Mouse (Mus musculus) hindbrain, postnatal 0 days (tissue): ENCODE results near the gene Scn1b. TPM values are rescaled to one million over a fixed set of nuclear protein-coding genes. Genes with fewer than 3 reads are reported as not detected.
A peak's percentile ranks its signal among the peaks of the same experiment; 100 is the strongest.

ENCODE experiments used
- ATAC-seq: fragments of 200-750 bp; cut with Nextera tagmentation; 2 replicates; pipeline ENCODE4 v1.8.0; 2017; ENCODE audit warnings: mild to moderate bottlenecking, moderate TSS enrichment, moderate library complexity
- DNase-seq: peaks from one replicate; pipeline ENCODE4 v3.0.0-alpha.2; 2015; ENCODE audit warnings: low spot score
- H3K27ac ChIP-seq: fragments of 300-500 bp; sonication (generic); 2 replicates; pipeline ENCODE4 v1.5.1; 2014; ENCODE audit warnings: mild to moderate bottlenecking
- H3K27me3 ChIP-seq: fragments of 300-500 bp; sonication (generic); 2 replicates; pipeline ENCODE4 v1.6.1; 2014; ENCODE audit warnings: low read length, mixed read lengths; ENCODE audit not compliant: insufficient read depth
- H3K36me3 ChIP-seq: fragments of 300-500 bp; sonication (generic); 2 replicates; pipeline ENCODE4 v1.6.1; 2014; ENCODE audit warnings: low read length, mixed read lengths; ENCODE audit not compliant: insufficient read depth
- H3K4me1 ChIP-seq: fragments of 300-500 bp; sonication (generic); 2 replicates; pipeline ENCODE4 v1.6.1; 2014; ENCODE audit warnings: antibody characterized with exemption, low read length, mixed read lengths; ENCODE audit not compliant: insufficient read depth
- H3K4me2 ChIP-seq: fragments of 300-500 bp; sonication (generic); 2 replicates; pipeline ENCODE4 v1.6.1; 2014; ENCODE audit warnings: low read depth, mild to moderate bottlenecking, low read length, moderate library complexity, mixed read lengths
- H3K4me3 ChIP-seq: fragments of 300-500 bp; sonication (generic); 2 replicates; pipeline ENCODE4 v1.5.1; 2014; ENCODE audit warnings: low read length
- H3K9ac ChIP-seq: fragments of 300-500 bp; sonication (generic); replicated peaks from 2 replicates; pipeline ENCODE4 v1.6.1; 2014; ENCODE audit warnings: mild to moderate bottlenecking, low read length, moderate library complexity, mixed read lengths
- H3K9me3 ChIP-seq: fragments of 300-500 bp; sonication (generic); 2 replicates; pipeline ENCODE4 v1.6.1; 2016; ENCODE audit warnings: low read length, mixed read lengths
- CTCF ChIP-seq: IDR thresholded peaks from 2 replicates; pipeline ENCODE4 v1.5.1; 2016; ENCODE audit warnings: antibody characterized with exemption, control low read depth, low read depth
- WGBS: fragments of 180-500 bp; shearing (Covaris S2); extraction: QIAGEN DNeasy Blood & Tissue Kit; methylation state at CpG from one replicate; pipeline ENCODE4 v1.1.7; 2014; 5-methylcytosine and 5-hydroxymethylcytosine counted together
- polyA plus RNA-seq: library from polyadenylated mRNA; unstranded; fragments of >200 nt; fragmentation: Nextera tagmentation; extraction: Ambion mirVana; gene quantifications from 2 replicates; pipeline ENCODE4 v1.2.1, GENCODE M21; 2015
- total RNA-seq: library from RNA; depleted of rRNA; stranded (reverse); fragments of >200 nt; gene quantifications from 2 replicates; pipeline ENCODE4 v1.2.3, GENCODE M21; 2014; rRNA removed

The Scn1b gene
- total RNA-seq (65.7 and 69.5 TPM in 2 replicates), polyA plus RNA-seq (44.3 and 46.0 TPM in 2 replicates)

GRCm38 (mm10) chr7:31126851-31127724, at the start of gene Scn1b:
TSS of gene Scn1b (minus strand) at chr7:31127003.
- 1% methylated on average over 46 of the region's 60 CpGs for WGBS
- peaks cover 30% of the 10 kb centered on the region for H3K36me3 ChIP-seq
- ATAC-seq (peak; percentile 45), DNase-seq (peak; percentile 72)
- peak within 1 kb of the TSS; percentile 63 for H3K4me3 ChIP-seq
- TF ChIP-seq CTCF, result no peak
- H3K4me1 ChIP-seq, result no peaks in the 10 kb centered on the region
- no peaks in the 10 kb centered on the region for H3K9me3 ChIP-seq
- peak within 1 kb of the TSS; percentile 75 for H3K27ac ChIP-seq
- H3K4me2 ChIP-seq, result peak within 1 kb of the TSS; percentile 84
- H3K27me3 ChIP-seq, result peaks cover 5% of the 10 kb centered on the region; the same call in 1 of the 2 replicates
- peak within 1 kb of the TSS; percentile 78 for H3K9ac ChIP-seq

DNA sequence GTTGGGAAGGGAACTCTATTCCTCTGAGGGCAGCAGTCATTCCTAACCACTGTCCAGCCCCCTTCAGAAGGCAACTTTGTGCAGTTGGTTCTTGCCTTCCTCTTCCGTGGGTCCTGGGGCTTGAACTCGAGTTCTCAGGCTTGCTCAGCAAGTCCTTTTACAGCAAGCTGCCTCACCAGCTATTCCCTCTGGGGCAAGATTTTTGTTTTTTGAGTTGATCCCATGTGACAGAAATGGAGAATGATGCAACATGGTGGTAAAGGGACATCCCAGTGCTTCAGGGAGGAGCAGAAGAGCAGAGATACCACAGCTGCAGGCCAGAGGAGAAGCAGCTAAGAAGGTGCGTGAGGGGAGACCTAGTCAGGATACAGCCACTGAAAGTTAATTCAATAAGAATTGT, 48.3 kb upstream of the Scn1b start:
- no peak for TF ChIP-seq CTCF
- H3K36me3 ChIP-seq, result no peaks in the 10 kb centered on the region
- DNase-seq (no peak), ATAC-seq (no peak)
- no peak overlapping the region for H3K4me2 ChIP-seq
- WGBS, result 76% methylated on average over 3 of the region's 3 CpGs
- H3K9me3 ChIP-seq, result no peaks in the 10 kb centered on the region
- no peak overlapping the region for H3K9ac ChIP-seq
- H3K4me3 ChIP-seq, result no peak overlapping the region
- H3K4me1 ChIP-seq, result no peaks in the 10 kb centered on the region
- H3K27me3 ChIP-seq, result no peaks in the 10 kb centered on the region
- H3K27ac ChIP-seq, result no peak overlapping the region

DNA sequence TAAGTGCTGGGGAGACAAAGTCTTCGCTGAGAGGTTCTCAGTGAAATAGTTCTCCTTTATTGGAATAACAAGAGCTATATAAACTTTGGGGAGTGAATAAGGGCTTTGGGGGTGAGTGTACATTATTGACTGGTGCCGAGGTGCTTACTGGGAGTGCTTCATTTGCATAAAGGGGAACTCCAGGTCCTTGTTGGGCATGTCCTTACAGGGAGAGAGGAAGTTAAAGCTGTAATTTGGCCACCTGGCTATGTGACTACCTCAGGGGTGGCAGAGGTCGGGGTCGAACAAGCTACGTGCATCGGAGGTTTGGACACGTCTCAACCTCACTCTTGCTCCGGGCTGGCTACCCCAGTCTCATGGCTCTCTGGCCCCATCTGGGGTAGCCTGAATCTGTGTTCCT, 47.7 kb upstream of the Scn1b start:
- H3K9ac ChIP-seq, result no peak overlapping the region
- TF ChIP-seq CTCF, result no peak
- no peaks in the 10 kb centered on the region for H3K4me1 ChIP-seq
- no peak for ATAC-seq
- WGBS, result 80% methylated on average over 8 of the region's 8 CpGs
- H3K36me3 ChIP-seq, result no peaks in the 10 kb centered on the region
- H3K27ac ChIP-seq, result no peak overlapping the region
- no peak overlapping the region for H3K4me2 ChIP-seq
- no peaks in the 10 kb centered on the region for H3K9me3 ChIP-seq
- no peak overlapping the region for H3K4me3 ChIP-seq
- DNase-seq, result no peak
- H3K27me3 ChIP-seq, result no peaks in the 10 kb centered on the region

DNA sequence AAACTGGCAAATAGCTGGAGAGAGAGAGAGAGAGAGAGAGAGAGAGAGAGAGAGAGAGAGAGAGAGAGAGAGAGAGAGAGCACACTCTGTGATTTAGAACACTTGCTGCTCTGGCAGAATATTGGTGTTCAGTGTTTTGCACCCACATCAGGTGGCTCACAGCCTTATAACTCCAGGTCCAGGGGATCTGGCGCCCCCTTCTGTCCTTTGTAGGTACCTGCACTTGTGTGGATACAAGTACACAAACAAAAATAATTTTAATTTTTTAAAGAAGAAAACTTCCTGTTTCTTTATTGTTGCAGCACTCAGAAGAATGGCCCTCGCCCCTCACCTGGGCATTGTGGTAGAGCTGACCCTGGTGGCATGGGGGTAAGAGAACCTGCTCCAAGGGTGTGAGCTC, 45.4 kb upstream of the Scn1b start:
- no peak overlapping the region for H3K27ac ChIP-seq
- 15% methylated on average over 2 of the region's 2 CpGs for WGBS

GRCm38 (mm10) chr7:31170520-31170919, 43.7 kb upstream of the Scn1b start:
- Histone ChIP-seq H3K9me3 (no peaks in the 10 kb centered on the region), H3K27me3 (no peaks in the 10 kb centered on the region), H3K4me2 (no peak overlapping the region), H3K4me3 (no peak overlapping the region), H3K4me1 (no peaks in the 10 kb centered on the region), H3K36me3 (no peaks in the 10 kb centered on the region), H3K9ac (no peak overlapping the region), H3K27ac (no peak overlapping the region)
- DNase-seq (no peak), ATAC-seq (no peak)
- 97% methylated on average over 9 of the region's 9 CpGs for WGBS
- no peak for TF ChIP-seq CTCF

More for the DNA sequence above, 45.4 kb upstream of the Scn1b start:
- TF ChIP-seq CTCF, result peak; percentile 66
- no peaks in the 10 kb centered on the region for H3K4me1 ChIP-seq
- H3K27me3 ChIP-seq, result no peaks in the 10 kb centered on the region
- H3K36me3 ChIP-seq, result no peaks in the 10 kb centered on the region
- no peak overlapping the region for H3K4me2 ChIP-seq
- no peak for ATAC-seq
- H3K9me3 ChIP-seq, result no peaks in the 10 kb centered on the region
- H3K4me3 ChIP-seq, result no peak overlapping the region
- peak; percentile 43 for DNase-seq
- no peak overlapping the region for H3K9ac ChIP-seq

DNA sequence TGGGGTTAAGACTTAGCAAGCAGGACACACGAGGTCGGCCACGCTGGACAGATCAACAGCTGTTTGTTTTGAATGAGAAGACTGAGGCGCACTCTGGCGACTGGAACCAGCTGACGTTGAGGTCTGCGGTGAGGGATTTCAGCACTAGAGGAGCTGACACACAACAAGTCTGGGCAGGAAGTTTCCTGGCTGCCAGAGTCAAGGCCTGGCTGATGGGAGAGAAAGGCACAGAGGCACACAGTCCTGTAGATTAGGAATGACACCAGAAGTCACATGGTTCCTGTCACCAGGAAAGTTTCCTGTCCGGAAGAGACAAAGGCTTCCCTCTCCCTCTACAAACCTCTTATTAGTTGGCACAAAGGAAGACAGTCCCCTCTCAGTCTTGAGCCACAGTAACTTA, 41.6 kb upstream of the Scn1b start:
- Histone ChIP-seq H3K4me2 (no peak overlapping the region), H3K4me3 (no peak overlapping the region), H3K4me1 (no peaks in the 10 kb centered on the region), H3K27ac (no peak overlapping the region), H3K27me3 (no peaks in the 10 kb centered on the region), H3K36me3 (no peaks in the 10 kb centered on the region), H3K9me3 (no peaks in the 10 kb centered on the region), H3K9ac (no peak overlapping the region)
- DNase-seq (no peak), ATAC-seq (no peak)
- no peak for TF ChIP-seq CTCF
- WGBS, result 69% methylated on average over 8 of the region's 8 CpGs

GRCm38 (mm10) chr7:31164748-31165147, 37.9 kb upstream of the Scn1b start:
- no peak for TF ChIP-seq CTCF
- no peaks in the 10 kb centered on the region for H3K36me3 ChIP-seq
- H3K27me3 ChIP-seq, result no peaks in the 10 kb centered on the region
- no peak overlapping the region for H3K4me2 ChIP-seq
- no peaks in the 10 kb centered on the region for H3K4me1 ChIP-seq
- DNase-seq (no peak), ATAC-seq (no peak)
- 65% methylated on average over 1 of the region's 1 CpGs for WGBS
- no peak overlapping the region for H3K4me3 ChIP-seq
- H3K9ac ChIP-seq, result no peak overlapping the region
- no peaks in the 10 kb centered on the region for H3K9me3 ChIP-seq
- no peak overlapping the region for H3K27ac ChIP-seq
